Mouse (Mus musculus) midbrain, postnatal 0 days (tissue): ENCODE results near the gene Trim43b. TPM values are rescaled to one million over a fixed set of nuclear protein-coding genes. Genes with fewer than 3 reads are reported as not detected.
"Not testable (repeated sequence)": the region's sequence is repeated elsewhere in the genome, so short reads cannot be mapped to it uniquely, and the experiment has no call there.

Source experiments
- ATAC-seq: fragments of 200-750 bp; cut with Nextera tagmentation; 2 replicates; pipeline ENCODE4 v1.8.0; 2017; ENCODE audit warnings: moderate number of reproducible peaks, mild to moderate bottlenecking, moderate TSS enrichment, moderate library complexity; ENCODE audit not compliant: low FRiP score
- DNase-seq: peaks from one replicate; pipeline ENCODE4 v3.0.0-alpha.2; 2015; ENCODE audit warnings: low spot score
- H3K27ac ChIP-seq: fragments of 300-500 bp; sonication (generic); 2 replicates; pipeline ENCODE4 v1.5.1; 2014; ENCODE audit warnings: low read depth, mild to moderate bottlenecking, low read length, mixed read lengths
- H3K27me3 ChIP-seq: fragments of 300-500 bp; sonication (generic); 2 replicates; pipeline ENCODE4 v1.6.1; 2014; ENCODE audit warnings: low read length, control low read depth, mixed read lengths; ENCODE audit not compliant: insufficient read depth
- H3K36me3 ChIP-seq: fragments of 300-500 bp; sonication (generic); 2 replicates; pipeline ENCODE4 v1.6.1; 2014; ENCODE audit warnings: low read length, control low read depth, mixed read lengths; ENCODE audit not compliant: insufficient read depth
- H3K4me1 ChIP-seq: fragments of 300-500 bp; sonication (generic); 2 replicates; pipeline ENCODE4 v1.6.1; 2014; ENCODE audit warnings: mild to moderate bottlenecking, control low read depth, antibody characterized with exemption, low read length, mixed read lengths; ENCODE audit not compliant: insufficient read depth
- H3K4me2 ChIP-seq: fragments of 300-500 bp; sonication (generic); 2 replicates; pipeline ENCODE4 v1.6.1; 2014; ENCODE audit warnings: low read depth, mild to moderate bottlenecking, low read length, mixed read lengths; ENCODE audit not compliant: poor library complexity, severe bottlenecking
- H3K4me3 ChIP-seq: fragments of 300-500 bp; sonication (generic); 2 replicates; pipeline ENCODE4 v1.5.1; 2014; ENCODE audit warnings: low read depth, mild to moderate bottlenecking, low read length, moderate library complexity
- H3K9ac ChIP-seq: fragments of 300-500 bp; sonication (generic); replicated peaks from 2 replicates; pipeline ENCODE4 v1.6.1; 2014; ENCODE audit warnings: mild to moderate bottlenecking, low read length, moderate library complexity, mixed read lengths; ENCODE audit not compliant: poor library complexity, severe bottlenecking
- H3K9me3 ChIP-seq: fragments of 300-500 bp; sonication (generic); 2 replicates; pipeline ENCODE4 v1.6.1; 2016; ENCODE audit warnings: low read length, control low read depth
- WGBS: fragments of 180-500 bp; shearing (Covaris S2); extraction: QIAGEN DNeasy Blood & Tissue Kit; methylation state at CpG from one replicate; pipeline ENCODE4 v1.1.7; 2014; 5-methylcytosine and 5-hydroxymethylcytosine counted together
- polyA plus RNA-seq: library from polyadenylated mRNA; unstranded; fragments of >200 nt; fragmentation: Nextera tagmentation; extraction: Ambion mirVana; gene quantifications from 2 replicates; pipeline ENCODE4 v1.2.1, GENCODE M21; 2015
- total RNA-seq: library from RNA; depleted of rRNA; stranded (reverse); fragments of >200 nt; gene quantifications from 2 replicates; pipeline ENCODE4 v1.2.3, GENCODE M21; 2014; rRNA removed

The Trim43b gene
- total RNA-seq (not detected in 2 replicates), polyA plus RNA-seq (not detected in 2 replicates)

DNA sequence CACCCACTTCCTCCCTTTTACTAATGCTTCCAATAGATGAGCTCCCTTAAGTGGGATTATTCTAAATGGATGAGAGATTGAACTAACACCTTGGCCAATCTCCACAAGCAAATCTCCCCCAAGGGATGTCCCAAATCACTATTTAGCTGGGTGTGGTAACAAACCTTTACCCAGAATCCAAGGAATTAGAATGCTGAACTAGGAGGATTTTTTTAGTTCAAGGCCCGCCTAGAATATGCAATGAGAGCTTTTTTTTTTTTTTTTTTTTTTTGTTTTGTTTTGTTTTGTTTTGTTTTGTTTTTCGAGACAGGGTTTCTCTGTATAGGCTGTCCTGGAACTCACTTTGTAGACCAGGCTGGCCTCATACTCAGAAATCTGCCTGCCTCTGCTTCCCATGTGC is at the start of gene Trim43b:
TSS of gene Trim43b (minus strand) at position 101 of the 400 bp plus-strand sequence.
- not testable (repeated sequence) for H3K4me1 ChIP-seq, DNase-seq, H3K36me3 ChIP-seq, ATAC-seq, H3K4me3 ChIP-seq, H3K9me3 ChIP-seq, H3K4me2 ChIP-seq, H3K27me3 ChIP-seq, H3K27ac ChIP-seq, H3K9ac ChIP-seq
- 84% methylated on average over 1 of the region's 2 CpGs for WGBS

DNA sequence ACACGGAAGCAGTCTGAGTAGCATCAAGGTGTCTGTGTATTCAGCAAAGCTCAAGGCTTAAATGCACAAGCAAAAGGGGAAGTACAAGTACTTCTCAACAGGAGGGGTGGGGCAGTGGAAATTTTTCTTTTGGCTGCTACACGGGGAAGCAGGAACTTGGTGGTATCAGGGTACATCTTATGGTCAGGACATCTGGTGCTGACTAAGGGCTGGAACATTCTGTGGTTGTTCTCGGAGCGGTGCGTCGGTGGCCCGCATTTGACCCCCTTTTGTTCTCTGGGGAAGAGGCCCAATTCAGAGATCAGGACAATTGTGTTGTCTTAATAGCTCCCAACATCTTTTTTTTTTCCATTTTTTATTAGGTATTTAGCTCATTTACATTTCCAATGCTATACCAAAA is 11.9 kb upstream of the Trim43b start:
- not testable (repeated sequence) for H3K27ac ChIP-seq, H3K9me3 ChIP-seq, H3K4me2 ChIP-seq, H3K36me3 ChIP-seq, H3K27me3 ChIP-seq, H3K4me3 ChIP-seq, DNase-seq, H3K9ac ChIP-seq, ATAC-seq, H3K4me1 ChIP-seq
- WGBS, result 97% methylated on average over 7 of the region's 7 CpGs

DNA sequence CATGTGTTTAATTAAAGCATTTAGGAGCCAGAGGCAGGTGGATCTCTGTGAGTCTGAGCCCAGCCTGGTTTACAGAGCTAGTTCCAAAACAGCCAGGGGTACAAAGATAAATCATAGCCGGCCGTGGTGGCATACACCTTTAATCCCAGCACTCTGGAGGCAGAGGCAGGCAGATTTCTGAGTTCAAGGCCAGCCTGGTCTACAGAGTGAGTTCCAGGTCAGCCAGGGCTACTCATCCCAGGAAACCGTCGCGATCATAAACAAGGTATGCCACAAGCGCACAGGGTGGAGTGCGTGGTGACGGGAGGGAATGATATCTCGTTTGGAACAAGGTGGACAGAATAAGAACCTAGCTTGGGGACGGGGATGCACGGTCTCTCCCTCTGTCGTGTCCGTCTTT is 5.9 kb downstream of the Trim43b start:
- not testable (repeated sequence) for H3K4me1 ChIP-seq, H3K27me3 ChIP-seq, H3K9ac ChIP-seq, H3K9me3 ChIP-seq, H3K36me3 ChIP-seq, ATAC-seq, DNase-seq, H3K4me2 ChIP-seq, H3K27ac ChIP-seq, H3K4me3 ChIP-seq
- 94% methylated on average over 13 of the region's 13 CpGs for WGBS

DNA sequence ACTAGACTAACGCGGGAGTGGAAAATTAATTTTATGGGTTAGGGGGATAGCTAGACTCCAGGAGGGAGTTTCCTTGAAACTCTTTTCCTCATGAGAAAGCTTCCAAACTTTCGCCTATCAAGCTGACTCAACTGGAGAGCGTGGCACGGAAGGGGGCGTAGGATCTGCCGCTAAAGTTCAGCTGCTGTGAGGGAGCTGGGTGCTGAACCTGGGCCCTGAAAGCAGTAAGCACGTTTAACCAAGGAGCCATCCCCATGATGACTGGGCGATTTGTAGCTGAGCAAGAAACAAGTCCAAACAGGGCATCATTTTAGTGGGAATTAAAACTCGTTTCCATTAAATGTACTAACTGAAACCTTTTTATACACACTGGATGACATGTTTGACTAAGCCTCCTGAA is 13.0 kb downstream of the Trim43b start:
- H3K27me3 ChIP-seq, H3K9me3 ChIP-seq, H3K36me3 ChIP-seq, DNase-seq, H3K4me3 ChIP-seq, H3K27ac ChIP-seq, H3K4me1 ChIP-seq, ATAC-seq, H3K4me2 ChIP-seq, H3K9ac ChIP-seq: not testable (repeated sequence)
- WGBS, result 90% methylated on average over 10 of the region's 10 CpGs

DNA sequence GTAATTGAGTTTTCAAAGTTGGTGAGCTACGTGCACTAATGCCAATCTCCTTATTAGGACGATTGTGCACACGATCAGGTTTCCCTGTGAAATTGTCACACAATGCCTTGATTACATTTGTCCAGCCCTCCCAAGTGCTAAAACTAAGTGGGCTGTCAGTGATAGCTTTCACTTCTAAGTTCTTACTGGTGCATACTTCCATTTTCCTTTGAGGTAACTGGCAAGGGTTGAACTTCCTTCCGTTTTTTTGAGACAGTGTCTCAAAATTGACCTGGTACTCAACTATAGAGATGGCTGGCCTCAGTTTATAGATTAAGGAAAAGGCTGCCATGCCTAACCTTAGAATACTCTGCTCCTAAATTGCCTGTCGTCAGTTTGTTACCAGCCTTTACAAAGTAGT is 16.1 kb downstream of the Trim43b start:
- H3K4me2 ChIP-seq, DNase-seq, H3K27me3 ChIP-seq, H3K36me3 ChIP-seq, H3K9me3 ChIP-seq, H3K9ac ChIP-seq, H3K27ac ChIP-seq, H3K4me3 ChIP-seq, H3K4me1 ChIP-seq, ATAC-seq: not testable (repeated sequence)
- 100% methylated on average over 1 of the region's 5 CpGs for WGBS

DNA sequence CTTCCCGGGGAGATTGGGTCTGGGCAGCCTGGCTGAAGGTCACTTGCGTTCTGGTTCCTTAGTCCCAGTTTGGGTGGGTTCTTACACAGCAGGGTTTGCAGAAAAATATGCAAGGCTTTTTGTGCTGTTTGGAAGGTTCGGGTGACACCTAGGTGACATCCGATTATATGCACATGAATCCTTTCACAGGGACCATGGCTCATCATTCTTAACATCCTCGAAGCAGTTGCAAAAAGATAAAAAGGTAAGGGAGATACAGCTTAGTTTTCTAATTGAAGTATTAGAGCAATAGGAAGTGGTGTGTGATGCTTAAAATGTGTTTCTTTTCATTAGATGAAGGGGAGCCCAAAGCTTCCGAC is 25.5 kb downstream of the Trim43b start:
- not testable (repeated sequence) for H3K9me3 ChIP-seq, H3K4me3 ChIP-seq, DNase-seq, H3K27me3 ChIP-seq, H3K27ac ChIP-seq, H3K4me2 ChIP-seq, H3K4me1 ChIP-seq, H3K9ac ChIP-seq, H3K36me3 ChIP-seq
- peak; percentile 63 for ATAC-seq
- 78% methylated on average over 2 of the region's 6 CpGs for WGBS

DNA sequence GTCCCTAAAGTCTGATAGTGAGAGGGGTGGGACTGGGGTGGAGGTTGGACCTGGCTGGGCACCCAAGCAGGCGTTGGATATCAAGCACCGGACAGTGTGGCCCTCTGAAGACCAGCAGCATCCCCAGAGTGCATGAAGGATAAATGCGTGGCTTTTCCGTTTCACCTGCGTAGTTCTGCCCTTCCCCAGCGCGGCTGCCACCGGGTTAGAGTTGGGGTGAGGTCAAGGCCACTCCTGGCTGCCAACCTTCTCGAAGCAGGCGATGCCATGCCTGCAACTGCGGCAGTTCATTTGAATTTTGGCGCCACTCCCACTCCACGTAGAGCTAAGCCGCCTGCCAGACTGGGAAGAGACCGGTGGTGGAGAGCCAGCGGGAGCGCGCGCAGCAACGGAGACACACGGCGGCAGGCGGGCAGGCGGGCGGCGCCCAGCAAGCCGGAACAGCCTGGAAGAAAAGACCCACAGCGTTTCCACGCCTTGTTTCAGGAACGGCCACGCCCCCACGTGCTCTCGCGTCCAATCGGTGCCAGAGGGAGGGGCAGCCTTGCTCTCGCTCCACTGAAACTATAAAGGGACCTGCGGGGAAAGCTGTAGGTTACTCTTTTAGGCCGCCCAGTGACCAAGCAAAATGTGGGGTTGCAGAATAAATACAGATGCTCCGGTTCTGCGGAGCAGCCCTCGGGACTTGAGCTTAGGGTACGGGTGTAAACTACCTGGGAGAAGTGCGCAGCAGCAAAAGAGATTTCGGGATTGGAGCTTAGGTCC is 26.1 kb downstream of the Trim43b start:
- not testable (repeated sequence) for H3K36me3 ChIP-seq, H3K4me2 ChIP-seq, H3K9ac ChIP-seq, H3K9me3 ChIP-seq, H3K27ac ChIP-seq, H3K4me1 ChIP-seq, H3K27me3 ChIP-seq
- DNase-seq (peak; percentile 61), ATAC-seq (peak; percentile 95)
- peak overlapping the region; percentile 14; the same call in 1 of the 2 replicates for H3K4me3 ChIP-seq
- WGBS, result 77% methylated on average over 37 of the region's 44 CpGs
